Mouse (Mus musculus) limb, embryonic 11.5 days (tissue): ENCODE results near the gene Preb. TPM values are rescaled to one million over a fixed set of nuclear protein-coding genes. Genes with fewer than 3 reads are reported as not detected.

Source experiments
- ATAC-seq: fragments of 200-750 bp; cut with Nextera tagmentation; 2 replicates; pipeline ENCODE4 v1.8.0; 2017; ENCODE audit warnings: low read depth; ENCODE audit not compliant: insufficient number of reproducible peaks, low FRiP score, low TSS enrichment
- DNase-seq: peaks from one replicate; pipeline ENCODE4 v3.0.0-alpha.2; 2015; ENCODE audit warnings: low spot score
- H3K27ac ChIP-seq: fragments of 300-500 bp; sonication (generic); replicated peaks from 2 replicates; pipeline ENCODE4 v1.5.1; 2014; ENCODE audit warnings: low read depth, mild to moderate bottlenecking, low read length
- H3K27me3 ChIP-seq: fragments of 300-500 bp; sonication (generic); 2 replicates; pipeline ENCODE4 v1.6.1; 2014; ENCODE audit warnings: mild to moderate bottlenecking, low read length, mixed read lengths; ENCODE audit not compliant: control insufficient read depth, insufficient read depth
- H3K36me3 ChIP-seq: fragments of 300-500 bp; sonication (generic); 2 replicates; pipeline ENCODE4 v1.6.1; 2014; ENCODE audit warnings: mild to moderate bottlenecking, low read length, moderate library complexity, mixed read lengths; ENCODE audit not compliant: control insufficient read depth, insufficient read depth
- H3K4me1 ChIP-seq: fragments of 300-500 bp; sonication (generic); 2 replicates; pipeline ENCODE4 v1.6.1; 2014; ENCODE audit warnings: low read length, mixed read lengths; ENCODE audit not compliant: control insufficient read depth, insufficient read depth
- H3K4me2 ChIP-seq: fragments of 300-500 bp; sonication (generic); 2 replicates; pipeline ENCODE4 v1.6.1; 2014; ENCODE audit warnings: low read depth, mild to moderate bottlenecking, moderate library complexity; ENCODE audit not compliant: severe bottlenecking
- H3K4me3 ChIP-seq: fragments of 300-500 bp; sonication (generic); 2 replicates; pipeline ENCODE4 v1.5.1; 2014; ENCODE audit warnings: low read depth, low read length
- H3K9ac ChIP-seq: fragments of 300-500 bp; sonication (generic); 2 replicates; pipeline ENCODE4 v1.6.1; 2014; ENCODE audit warnings: mild to moderate bottlenecking, low read length
- H3K9me3 ChIP-seq: fragments of 300-500 bp; sonication (generic); 2 replicates; pipeline ENCODE4 v1.6.1; 2016; ENCODE audit warnings: low read length; ENCODE audit not compliant: control insufficient read depth
- WGBS: fragments of 180-500 bp; shearing (Covaris S2); extraction: QIAGEN DNeasy Blood & Tissue Kit; methylation state at CpG from one replicate; pipeline ENCODE4 v1.1.7; 2014; 5-methylcytosine and 5-hydroxymethylcytosine counted together
- polyA plus RNA-seq: library from polyadenylated mRNA; unstranded; fragments of >200 nt; fragmentation: Nextera tagmentation; extraction: Ambion mirVana; gene quantifications from 2 replicates; pipeline ENCODE4 v1.2.1, GENCODE M21; 2014

Gene Preb
- polyA plus RNA-seq, 1 experiment from 2014 or later: 96.5 TPM

GRCm38 (mm10) chr5:30910481-30910880 lies 49.7 kb downstream of the Preb start:
- no peaks in the 10 kb centered on the region for H3K9me3 ChIP-seq
- no peak overlapping the region for H3K9ac ChIP-seq
- no peak overlapping the region for H3K4me2 ChIP-seq
- H3K4me3 ChIP-seq: no peak overlapping the region
- H3K4me1 ChIP-seq: peaks cover 60% of the 10 kb centered on the region
- H3K27ac ChIP-seq: peak overlapping the region; percentile 23
- no peaks in the 10 kb centered on the region for H3K27me3 ChIP-seq
- DNase-seq: no peak
- ATAC-seq: no peak
- peaks cover under 1% of the 10 kb centered on the region; the same call in 1 of the 2 replicates for H3K36me3 ChIP-seq

- peak overlapping the region; percentile 96; the same call in 1 of the 2 replicates for H3K27ac ChIP-seq
- WGBS: 82% methylated on average over 7 of the region's 7 CpGs
- no peak for ATAC-seq
Measured at GRCm38 (mm10) chr5:30909863-30910262, 50.3 kb downstream of the Preb start.

GRCm38 (mm10) chr5:30909300-30909659 lies 50.9 kb downstream of the Preb start:
- no peaks in the 10 kb centered on the region for H3K9me3 ChIP-seq
- ATAC-seq: no peak
- no peak overlapping the region for H3K4me3 ChIP-seq
- no peak for DNase-seq
- H3K27ac ChIP-seq: peak overlapping the region; percentile 96
- no peak overlapping the region; the same call in 1 of the 2 replicates for H3K9ac ChIP-seq
- no peak overlapping the region for H3K4me2 ChIP-seq
- peaks cover 49% of the 10 kb centered on the region for H3K4me1 ChIP-seq
- H3K27me3 ChIP-seq: no peaks in the 10 kb centered on the region
- H3K36me3 ChIP-seq: peaks cover 10% of the 10 kb centered on the region
- 13% methylated on average over 7 of the region's 7 CpGs for WGBS

More at GRCm38 (mm10) chr5:30909863-30910262, 50.3 kb downstream of the Preb start:
- H3K4me3 ChIP-seq: no peak overlapping the region
- H3K4me2 ChIP-seq: no peak overlapping the region
- no peaks in the 10 kb centered on the region for H3K9me3 ChIP-seq
- peaks cover 55% of the 10 kb centered on the region for H3K4me1 ChIP-seq
- peaks cover 6% of the 10 kb centered on the region for H3K36me3 ChIP-seq
- DNase-seq: no peak
- H3K27me3 ChIP-seq: no peaks in the 10 kb centered on the region
- no peak overlapping the region for H3K9ac ChIP-seq

- Histone ChIP-seq H3K27ac (peak overlapping the region; percentile 96), H3K4me2 (peak overlapping the region; percentile 94), H3K4me3 (peak overlapping the region; percentile 76), H3K27me3 (no peaks in the 10 kb centered on the region), H3K9me3 (no peaks in the 10 kb centered on the region), H3K9ac (peak overlapping the region; percentile 69; the same call in 1 of the 2 replicates), H3K4me1 (peaks cover 48% of the 10 kb centered on the region), H3K36me3 (peaks cover 10% of the 10 kb centered on the region)
- ATAC-seq: no peak
- DNase-seq: peak; percentile 70
- 25% methylated on average over 13 of the region's 13 CpGs for WGBS
Measured at GRCm38 (mm10) chr5:30908426-30909299, 51.5 kb downstream of the Preb start.

- H3K27me3 ChIP-seq: no peaks in the 10 kb centered on the region
- H3K4me1 ChIP-seq: peaks cover 43% of the 10 kb centered on the region
- peaks cover 10% of the 10 kb centered on the region for H3K36me3 ChIP-seq
- H3K27ac ChIP-seq: peak within 1 kb of the TSS; percentile 96
- peak within 1 kb of the TSS; percentile 76 for H3K4me3 ChIP-seq
- WGBS: under 1% methylated on average over 58 of the region's 58 CpGs
- no peaks in the 10 kb centered on the region for H3K9me3 ChIP-seq
- ATAC-seq (peak; percentile 91), DNase-seq (peak; percentile 96)
- H3K4me2 ChIP-seq: peak within 1 kb of the TSS; percentile 94
- H3K9ac ChIP-seq: peak within 1 kb of the TSS; percentile 84
Measured at GRCm38 (mm10) chr5:30907413-30908059, 52.6 kb downstream of the Preb start, which contains the start of gene Ost4. Ost4 (minus strand) TSS chr5:30907788.

- no peak overlapping the region for H3K9ac ChIP-seq
- peaks cover 19% of the 10 kb centered on the region for H3K36me3 ChIP-seq
- H3K27me3 ChIP-seq: no peaks in the 10 kb centered on the region
- WGBS: 93% methylated on average over 5 of the region's 5 CpGs
- no peak for DNase-seq
- H3K4me1 ChIP-seq: peaks cover 6% of the 10 kb centered on the region; the same call in 1 of the 2 replicates
- no peak overlapping the region for H3K4me3 ChIP-seq
- H3K9me3 ChIP-seq: no peaks in the 10 kb centered on the region
- H3K27ac ChIP-seq: no peak overlapping the region
- ATAC-seq: no peak
- H3K4me2 ChIP-seq: no peak overlapping the region
Measured at GRCm38 (mm10) chr5:30901860-30902259, 58.3 kb downstream of the Preb start.

Other genes starting within 250 kb of the Preb start
- 3.9 and 5.4 TPM in 2 replicates for gene Dpysl5, start 248.8 kb downstream of the Preb start, polyA plus RNA-seq
- 16.8 and 18.0 TPM in 2 replicates for gene Mapre3, start 145.7 kb downstream of the Preb start, polyA plus RNA-seq
- gene Tmem214, start 92.3 kb downstream of the Preb start, polyA plus RNA-seq: 49.3 and 50.9 TPM in 2 replicates
- gene Agbl5, start 71.7 kb downstream of the Preb start, polyA plus RNA-seq: 33.0 and 35.7 TPM in 2 replicates
- gene Ost4, start 52.6 kb downstream of the Preb start, polyA plus RNA-seq: 384 and 395 TPM in 2 replicates
- 117 and 122 TPM in 2 replicates for gene Emilin1, start 47.0 kb downstream of the Preb start, polyA plus RNA-seq
- 5.4 and 7.9 TPM in 2 replicates for gene Khk, start 38.9 kb downstream of the Preb start, polyA plus RNA-seq
- gene Cgref1, start 14.8 kb downstream of the Preb start, polyA plus RNA-seq: 2.2 and 2.7 TPM in 2 replicates
- not detected in 2 replicates for gene Tcf23, start 8.3 kb upstream of the Preb start, polyA plus RNA-seq
- gene Atraid, start 88.0 kb upstream of the Preb start, polyA plus RNA-seq: 75.0 and 83.9 TPM in 2 replicates
- gene Slc5a6, start 88.6 kb upstream of the Preb start, polyA plus RNA-seq: 8.0 and 8.6 TPM in 2 replicates
- 33.7 and 36.1 TPM in 2 replicates for gene Cad, start 94.4 kb upstream of the Preb start, polyA plus RNA-seq
- gene Dnajc5g, start 145.9 kb upstream of the Preb start, polyA plus RNA-seq: not detected in 2 replicates
- 0.20 TPM in 1 of 2 replicates, not detected in the other for gene Slc30a3, start 147.9 kb upstream of the Preb start, polyA plus RNA-seq
- 0.30 and 0.65 TPM in 2 replicates for gene Trim54, start 156.4 kb upstream of the Preb start, polyA plus RNA-seq
- not detected in 2 replicates for gene Ucn, start 178.5 kb upstream of the Preb start, polyA plus RNA-seq
- gene Mpv17, start 193.9 kb upstream of the Preb start, polyA plus RNA-seq: 55.6 and 56.6 TPM in 2 replicates
- gene Gm29609, start 219.6 kb upstream of the Preb start, polyA plus RNA-seq: 1.1 and 1.8 TPM in 2 replicates
- gene Gtf3c2, start 219.8 kb upstream of the Preb start, polyA plus RNA-seq: 89.2 and 104 TPM in 2 replicates
- 138 and 144 TPM in 2 replicates for gene Snx17, start 232.9 kb upstream of the Preb start, polyA plus RNA-seq
- 71.9 and 73.0 TPM in 2 replicates for gene Eif2b4, start 233.1 kb upstream of the Preb start, polyA plus RNA-seq
- 5.5 and 6.2 TPM in 2 replicates for gene Zfp513, start 241.9 kb upstream of the Preb start, polyA plus RNA-seq